Mouse (Mus musculus): ENCODE measurements around the gene AI837181.

The AI837181 gene

DNA sequence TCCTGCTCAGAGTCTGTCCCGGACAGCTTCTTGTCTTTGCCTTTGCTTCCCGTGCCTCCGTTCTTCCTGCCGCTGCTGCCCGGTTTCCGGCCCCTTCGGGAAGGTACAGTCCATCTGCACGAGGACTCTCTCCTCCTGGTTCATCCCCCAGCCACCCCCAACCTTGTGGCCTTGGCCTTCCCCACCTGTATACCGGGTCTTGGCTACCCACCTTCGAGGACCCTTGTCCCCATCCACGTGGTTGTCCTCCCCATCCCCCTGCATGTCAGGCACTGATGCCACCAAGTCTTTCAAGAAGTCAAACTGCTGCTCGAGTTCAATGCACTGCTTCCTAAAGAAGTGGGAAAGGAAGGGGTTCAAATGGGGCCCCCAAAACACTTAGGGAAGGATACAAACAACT lies 1.4 kb upstream of the AI837181 start:
- DNase-seq (ENCODE audit: low read depth, low spot score), result no peak
- H3K36me3 ChIP-seq (ENCODE audit: control insufficient read depth, insufficient read depth, low read length, poor library complexity, severe bottlenecking), result peaks cover 3% of the 10 kb centered on the region
- H3K27me3 ChIP-seq (ENCODE audit: control insufficient read depth, insufficient read depth, low read length, poor library complexity, severe bottlenecking), result no peaks in the 10 kb centered on the region

DNA sequence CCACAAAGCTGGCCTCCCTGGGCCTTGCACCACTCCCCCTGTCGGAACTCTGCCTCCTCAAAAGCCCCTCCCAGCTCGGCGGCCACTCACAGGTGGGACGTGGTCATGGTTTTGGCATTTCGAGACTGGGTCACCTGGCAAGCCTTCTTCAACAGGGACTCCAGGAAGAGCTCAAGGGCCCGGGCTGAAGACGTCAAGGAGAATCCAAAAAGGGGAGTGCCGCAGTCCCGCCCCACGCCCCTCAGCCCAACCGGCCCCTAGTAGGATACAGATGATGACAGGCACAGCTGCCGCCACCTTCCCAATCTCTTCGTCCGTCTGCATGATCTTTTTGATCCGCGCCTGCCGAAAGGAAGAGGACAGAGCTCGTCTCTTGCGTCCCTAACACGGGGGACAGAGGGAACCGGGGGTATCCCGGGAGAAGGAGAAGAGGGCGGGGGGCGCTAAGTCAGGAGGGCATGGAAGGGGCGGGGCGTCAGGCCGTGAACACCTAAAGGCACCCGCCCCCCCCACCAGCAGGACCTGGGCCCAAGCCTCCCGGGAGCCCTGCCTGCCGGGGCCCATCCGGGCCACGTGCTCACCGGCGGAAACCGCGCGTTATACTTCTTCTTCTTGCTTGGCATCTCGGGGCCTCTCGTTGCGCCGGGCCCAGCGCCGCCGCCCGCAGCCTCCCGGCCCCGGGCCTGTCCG lies 707 bp upstream of the AI837181 start:
- no peak for DNase-seq (ENCODE audit: low read depth, low spot score)
- Histone ChIP-seq H3K27me3 (ENCODE audit: control insufficient read depth, insufficient read depth, low read length, poor library complexity, severe bottlenecking) (no peaks in the 10 kb centered on the region), H3K36me3 (ENCODE audit: control insufficient read depth, insufficient read depth, low read length, poor library complexity, severe bottlenecking) (peaks cover 3% of the 10 kb centered on the region)

DNA sequence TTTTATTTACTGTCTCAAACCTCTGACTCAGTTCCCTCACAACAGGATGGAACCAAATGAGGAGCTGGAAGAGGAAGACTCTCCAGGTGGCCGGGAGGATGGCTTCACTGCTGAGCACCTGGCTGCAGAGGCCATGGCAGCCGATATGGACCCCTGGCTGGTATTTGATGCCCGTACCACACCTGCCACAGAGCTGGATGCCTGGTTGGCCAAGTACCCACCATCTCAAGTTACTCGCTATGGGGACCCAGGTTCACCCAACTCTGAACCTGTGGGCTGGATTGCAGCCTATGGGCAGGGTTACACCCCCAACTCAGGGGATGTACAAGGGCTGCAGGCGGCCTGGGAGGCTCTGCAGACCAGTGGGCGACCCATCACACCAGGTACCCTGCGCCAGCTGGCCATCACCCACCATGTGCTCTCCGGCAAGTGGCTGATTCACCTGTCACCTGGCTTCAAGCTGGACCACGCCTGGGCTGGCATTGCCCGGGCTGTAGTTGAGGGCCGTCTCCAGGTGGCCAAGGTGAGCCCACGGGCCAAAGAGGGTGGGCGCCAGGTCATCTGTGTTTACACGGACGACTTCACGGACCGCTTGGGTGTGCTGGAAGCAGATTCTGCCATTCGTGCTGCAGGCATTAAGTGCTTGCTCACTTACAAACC lies 1.1 kb downstream of the AI837181 start:
- Histone ChIP-seq H3K36me3 (ENCODE audit: control insufficient read depth, insufficient read depth, low read length, poor library complexity, severe bottlenecking) (peaks cover 3% of the 10 kb centered on the region), H3K27me3 (ENCODE audit: control insufficient read depth, insufficient read depth, low read length, poor library complexity, severe bottlenecking) (no peaks in the 10 kb centered on the region)
- DNase-seq (ENCODE audit: low read depth, low spot score), result no peak

DNA sequence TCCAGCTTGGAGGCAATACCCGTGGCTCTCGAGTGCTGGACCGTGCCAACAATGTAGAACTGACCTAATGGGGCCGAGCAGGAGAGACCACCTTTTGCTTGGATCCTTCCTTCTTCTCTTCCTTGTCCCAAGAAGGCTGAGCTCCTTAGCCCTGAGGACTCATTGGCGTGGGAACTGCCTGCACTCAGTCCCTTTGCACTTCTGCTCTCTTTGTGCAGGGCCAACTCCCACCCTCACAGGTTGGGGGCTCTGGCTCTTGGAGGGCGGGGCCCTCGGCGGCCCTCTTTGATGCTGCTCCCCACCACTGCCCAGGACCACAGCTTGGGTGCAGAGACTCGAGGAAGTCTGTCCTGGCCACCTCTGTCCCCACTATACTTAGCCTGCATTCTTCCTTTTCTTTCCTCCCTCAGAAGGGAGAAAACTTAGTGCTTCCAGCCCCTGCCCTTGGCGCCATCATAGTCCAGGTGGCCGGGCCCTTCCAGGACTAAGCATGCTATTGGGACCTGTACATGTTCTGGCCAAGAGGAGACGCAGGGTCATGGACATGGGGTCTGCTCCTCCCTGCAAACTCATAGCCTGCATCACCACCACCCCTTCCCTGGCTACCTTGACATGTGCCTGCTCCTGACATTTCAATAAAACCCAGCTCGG lies 1.8 kb downstream of the AI837181 start:
- H3K36me3 ChIP-seq (ENCODE audit: control insufficient read depth, insufficient read depth, low read length, poor library complexity, severe bottlenecking), result peaks cover 3% of the 10 kb centered on the region
- DNase-seq (ENCODE audit: low read depth, low spot score), result no peak
- no peaks in the 10 kb centered on the region for H3K27me3 ChIP-seq (ENCODE audit: control insufficient read depth, insufficient read depth, low read length, poor library complexity, severe bottlenecking)

DNA sequence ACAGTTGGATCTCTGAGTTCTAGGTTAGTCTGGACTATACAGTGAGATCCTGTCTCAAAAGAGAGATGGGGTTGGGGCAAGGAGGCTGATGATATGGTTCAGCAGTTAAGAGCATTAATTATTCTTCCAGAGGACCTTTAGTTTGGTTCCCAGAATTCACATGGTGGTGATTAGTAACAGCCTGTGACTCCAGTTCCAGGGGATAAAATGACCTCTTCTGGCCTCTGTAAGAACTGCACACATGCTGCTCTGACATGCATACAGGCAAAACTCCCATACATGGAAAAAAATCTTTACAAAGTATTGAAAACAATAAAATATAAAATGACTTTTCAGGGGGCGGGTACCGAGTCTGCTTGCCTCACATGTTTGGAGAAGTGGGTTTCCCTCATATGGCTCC lies 3.1 kb downstream of the AI837181 start:
- Histone ChIP-seq H3K27me3 (ENCODE audit: control insufficient read depth, insufficient read depth, low read length, poor library complexity, severe bottlenecking) (no peaks in the 10 kb centered on the region), H3K36me3 (ENCODE audit: control insufficient read depth, insufficient read depth, low read length, poor library complexity, severe bottlenecking) (no peaks in the 10 kb centered on the region; the same call in 1 of the 2 replicates)
- DNase-seq (ENCODE audit: low read depth, low spot score), result peak; percentile 68

DNA sequence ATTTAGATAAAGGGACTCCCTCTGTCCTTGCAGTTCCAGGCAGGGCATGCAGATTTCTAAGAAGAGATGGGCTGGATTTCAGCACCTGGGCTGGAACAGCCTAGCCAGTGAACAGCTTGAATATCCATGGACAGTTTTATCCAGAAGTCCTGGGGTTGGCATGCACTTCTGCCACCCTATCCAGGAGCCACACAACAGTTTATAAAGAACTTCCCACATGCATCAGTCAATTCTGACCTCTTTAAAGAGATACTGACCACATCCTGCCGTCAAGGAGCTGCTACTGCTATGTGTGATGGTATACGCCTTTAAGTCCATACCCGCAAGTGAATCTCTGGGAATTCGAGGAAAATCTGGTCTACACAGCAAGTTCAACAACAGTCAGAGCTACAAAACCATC lies 4.3 kb downstream of the AI837181 start:
- no peaks in the 10 kb centered on the region; the same call in 1 of the 2 replicates for H3K36me3 ChIP-seq (ENCODE audit: control insufficient read depth, insufficient read depth, low read length, poor library complexity, severe bottlenecking)
- no peaks in the 10 kb centered on the region for H3K27me3 ChIP-seq (ENCODE audit: control insufficient read depth, insufficient read depth, low read length, poor library complexity, severe bottlenecking)
- DNase-seq (ENCODE audit: low read depth, low spot score), result no peak

DNA sequence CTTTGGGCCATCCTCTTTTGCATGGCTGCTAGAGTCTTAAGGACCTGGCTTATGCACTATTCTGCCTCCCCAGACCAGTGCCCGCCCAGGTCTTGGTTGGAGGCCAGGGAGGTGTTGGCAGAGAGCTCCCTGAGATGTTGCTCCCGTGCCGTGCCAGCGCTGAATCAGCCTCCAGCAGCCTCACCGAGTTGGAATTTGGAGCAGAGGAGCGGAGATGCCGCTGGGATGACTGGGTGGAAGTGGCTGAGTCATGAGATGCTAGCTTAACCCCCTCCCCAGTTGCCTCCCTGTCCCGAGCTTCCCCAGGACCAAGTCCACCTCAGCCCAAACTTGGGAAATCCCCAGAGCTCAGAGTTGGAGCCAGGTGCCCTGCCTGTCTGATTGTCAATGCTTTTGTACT lies 4.9 kb downstream of the AI837181 start:
- DNase-seq (ENCODE audit: low read depth, low spot score), result no peak
- Histone ChIP-seq H3K27me3 (ENCODE audit: control insufficient read depth, insufficient read depth, low read length, poor library complexity, severe bottlenecking) (no peaks in the 10 kb centered on the region), H3K36me3 (ENCODE audit: control insufficient read depth, insufficient read depth, low read length, poor library complexity, severe bottlenecking) (no peaks in the 10 kb centered on the region; the same call in 1 of the 2 replicates)

DNA sequence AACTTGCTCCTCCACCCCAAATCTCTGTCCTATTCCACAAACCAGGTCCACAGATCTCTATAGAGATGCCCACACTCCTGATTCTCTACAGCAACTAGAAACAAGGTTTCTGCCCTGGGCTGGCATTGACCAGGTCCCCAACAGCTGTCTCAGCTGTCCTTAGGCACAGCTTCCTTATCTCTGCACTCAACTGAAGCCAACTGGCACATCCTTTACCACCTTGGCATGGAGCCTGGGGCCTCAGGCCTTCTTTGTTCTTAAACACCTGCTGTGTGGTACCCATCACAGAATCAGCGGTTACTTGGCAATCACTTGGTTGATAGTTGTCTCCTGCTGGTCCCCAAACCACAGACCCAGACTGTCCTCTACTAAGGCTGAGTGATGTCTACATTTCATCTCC lies 5.5 kb downstream of the AI837181 start:
- DNase-seq (ENCODE audit: low read depth, low spot score), result no peak
- H3K36me3 ChIP-seq (ENCODE audit: control insufficient read depth, insufficient read depth, low read length, poor library complexity, severe bottlenecking), result no peaks in the 10 kb centered on the region; the same call in 1 of the 2 replicates
- no peaks in the 10 kb centered on the region for H3K27me3 ChIP-seq (ENCODE audit: control insufficient read depth, insufficient read depth, low read length, poor library complexity, severe bottlenecking)

DNA sequence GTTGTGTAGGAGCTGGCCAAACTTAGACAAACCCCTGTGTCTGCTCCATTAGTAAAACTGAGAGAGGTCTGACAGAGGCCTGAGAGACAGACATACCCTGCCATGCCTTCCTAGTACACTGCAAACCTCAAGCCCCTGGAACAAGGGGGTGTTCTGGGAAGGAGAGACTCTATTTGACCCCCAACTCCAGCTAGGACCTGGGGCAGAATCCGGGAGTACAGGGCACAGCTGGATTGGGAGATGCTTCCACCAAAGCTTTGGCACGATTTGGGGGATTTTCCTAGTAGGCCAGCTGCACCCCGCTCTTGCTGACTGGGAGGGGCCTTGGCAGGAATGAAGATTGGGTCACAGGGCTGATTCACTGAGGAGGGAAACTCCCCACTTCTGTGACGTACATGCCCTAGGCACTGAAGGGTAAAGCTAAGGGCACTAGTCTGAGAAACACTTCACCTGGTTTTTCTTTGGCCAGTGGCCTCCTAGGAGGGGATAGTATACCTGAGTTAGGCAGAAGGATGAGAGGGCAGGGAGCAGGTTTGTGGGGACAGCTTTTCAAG lies 7.0 kb downstream of the AI837181 start:
- H3K36me3 ChIP-seq (ENCODE audit: control insufficient read depth, insufficient read depth, low read length, poor library complexity, severe bottlenecking), result no peaks in the 10 kb centered on the region; the same call in 1 of the 2 replicates
- DNase-seq (ENCODE audit: low read depth, low spot score), result peak; percentile 43
- H3K27me3 ChIP-seq (ENCODE audit: control insufficient read depth, insufficient read depth, low read length, poor library complexity, severe bottlenecking), result no peaks in the 10 kb centered on the region

DNA sequence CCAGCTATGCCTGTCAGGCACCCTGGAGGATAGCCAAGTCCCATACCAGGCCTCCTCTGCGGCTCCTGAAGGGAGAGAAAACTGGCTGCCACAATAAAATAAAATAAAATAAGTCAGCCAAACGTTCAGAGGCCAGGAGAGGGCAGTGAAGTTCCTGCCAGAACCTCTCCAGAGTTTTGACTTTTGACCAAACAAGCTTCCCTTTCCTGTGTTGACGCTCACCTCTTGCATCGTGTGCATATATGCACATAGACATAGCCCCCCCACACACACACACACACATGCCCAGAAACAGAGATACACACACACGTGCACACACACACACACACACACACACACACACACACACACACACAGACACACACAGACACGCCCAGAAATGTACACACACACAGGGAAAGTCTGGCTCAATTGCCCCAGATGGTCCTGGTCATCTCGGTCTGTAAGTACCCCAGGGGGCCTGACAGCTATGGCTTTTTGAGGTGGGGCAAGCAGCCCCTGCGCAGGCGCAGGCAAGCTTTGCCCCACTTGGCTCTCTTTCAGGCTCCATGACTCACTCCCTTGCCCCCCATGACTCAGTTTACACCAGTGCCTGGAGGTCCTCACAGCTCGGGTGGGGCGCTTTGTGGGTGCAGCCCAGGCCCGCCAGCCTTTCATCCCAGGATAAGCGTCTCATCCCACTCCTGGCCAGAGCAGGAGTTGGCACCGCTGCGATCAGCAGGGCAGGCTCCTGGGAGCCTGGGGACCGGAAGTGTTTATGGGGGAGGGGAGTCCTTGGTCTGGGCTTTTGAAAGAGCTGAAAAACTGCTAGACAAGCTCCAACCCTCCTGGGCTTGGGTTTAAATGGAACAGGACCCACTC lies 8.3 kb downstream of the AI837181 start:
- H3K36me3 ChIP-seq (ENCODE audit: control insufficient read depth, insufficient read depth, low read length, poor library complexity, severe bottlenecking), result no peaks in the 10 kb centered on the region
- peak; percentile 72 for DNase-seq (ENCODE audit: low read depth, low spot score)
- H3K27me3 ChIP-seq (ENCODE audit: control insufficient read depth, insufficient read depth, low read length, poor library complexity, severe bottlenecking), result no peaks in the 10 kb centered on the region

DNA sequence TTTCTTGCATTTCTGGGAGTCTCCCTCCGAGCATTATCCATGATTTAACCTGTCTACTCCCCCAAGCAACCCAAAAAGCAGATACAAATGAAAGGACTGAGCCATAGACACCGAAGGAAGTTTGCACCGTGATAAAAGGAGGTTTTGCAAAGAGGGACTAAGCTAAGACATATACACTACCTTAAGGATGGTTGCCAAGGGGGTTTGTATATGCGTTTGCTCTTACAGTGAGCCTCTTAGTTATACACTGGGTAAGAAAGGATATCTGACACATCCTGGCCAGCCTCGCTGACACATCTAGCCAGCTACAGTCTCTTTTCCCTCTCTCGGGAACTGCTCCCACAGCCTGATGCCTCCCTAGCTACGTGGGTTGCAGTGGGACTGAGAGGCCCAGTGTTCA lies 9.0 kb downstream of the AI837181 start:
- DNase-seq (ENCODE audit: low read depth, low spot score), result no peak
- H3K36me3 ChIP-seq (ENCODE audit: control insufficient read depth, insufficient read depth, low read length, poor library complexity, severe bottlenecking), result no peaks in the 10 kb centered on the region
- no peaks in the 10 kb centered on the region for H3K27me3 ChIP-seq (ENCODE audit: control insufficient read depth, insufficient read depth, low read length, poor library complexity, severe bottlenecking)

DNA sequence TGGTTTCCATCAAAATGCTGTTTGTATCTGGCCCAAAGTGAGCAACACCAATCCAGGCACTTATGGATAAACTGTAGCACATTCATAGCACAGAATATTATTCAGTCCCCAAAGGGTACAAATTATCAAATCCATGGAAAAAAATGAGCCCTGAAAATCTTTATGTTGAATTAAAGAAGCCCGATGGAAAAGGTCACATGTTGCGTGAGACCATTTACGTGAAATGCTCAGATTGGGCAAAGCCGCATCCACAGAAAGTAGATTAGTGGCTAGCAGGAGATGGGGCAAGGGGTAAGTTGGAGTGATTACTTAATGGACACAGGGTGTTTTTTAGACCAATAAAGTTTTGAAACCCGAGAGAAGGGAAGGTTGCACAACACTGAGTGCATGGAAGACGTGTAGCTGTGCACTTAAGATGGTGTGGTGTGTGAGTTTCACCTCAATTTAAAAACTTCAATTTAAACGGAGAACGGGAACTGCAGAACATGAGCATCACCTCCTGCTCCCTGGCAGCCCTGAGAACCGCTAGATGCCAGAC lies 19.5 kb downstream of the AI837181 start:
- Histone ChIP-seq H3K27me3 (ENCODE audit: control insufficient read depth, insufficient read depth, low read length, poor library complexity, severe bottlenecking) (no peaks in the 10 kb centered on the region), H3K36me3 (ENCODE audit: control insufficient read depth, insufficient read depth, low read length, poor library complexity, severe bottlenecking) (no peaks in the 10 kb centered on the region)
- no peak for DNase-seq (ENCODE audit: low read depth, low spot score)

DNA sequence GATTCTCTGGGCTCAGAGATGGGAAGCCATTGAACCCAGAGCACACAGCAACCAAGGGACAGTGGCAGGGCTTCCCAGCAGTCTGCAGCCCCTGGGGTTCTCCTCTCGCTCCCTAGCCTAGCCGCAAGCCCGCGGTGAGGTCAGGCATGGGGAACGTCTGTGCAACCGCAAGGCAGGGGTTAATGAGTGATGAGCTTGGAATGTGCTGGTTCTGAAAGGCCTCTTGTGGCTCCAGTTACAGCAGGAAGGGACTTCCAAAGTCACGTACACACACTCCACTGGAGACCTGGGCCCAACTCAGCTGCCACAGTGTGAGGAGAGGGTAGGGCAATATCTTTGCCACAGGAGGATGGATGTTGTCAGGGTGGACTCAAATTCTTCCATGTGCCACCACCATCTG lies 20.0 kb downstream of the AI837181 start:
- Histone ChIP-seq H3K27me3 (ENCODE audit: control insufficient read depth, insufficient read depth, low read length, poor library complexity, severe bottlenecking) (no peaks in the 10 kb centered on the region), H3K36me3 (ENCODE audit: control insufficient read depth, insufficient read depth, low read length, poor library complexity, severe bottlenecking) (no peaks in the 10 kb centered on the region)
- no peak for DNase-seq (ENCODE audit: low read depth, low spot score)

DNA sequence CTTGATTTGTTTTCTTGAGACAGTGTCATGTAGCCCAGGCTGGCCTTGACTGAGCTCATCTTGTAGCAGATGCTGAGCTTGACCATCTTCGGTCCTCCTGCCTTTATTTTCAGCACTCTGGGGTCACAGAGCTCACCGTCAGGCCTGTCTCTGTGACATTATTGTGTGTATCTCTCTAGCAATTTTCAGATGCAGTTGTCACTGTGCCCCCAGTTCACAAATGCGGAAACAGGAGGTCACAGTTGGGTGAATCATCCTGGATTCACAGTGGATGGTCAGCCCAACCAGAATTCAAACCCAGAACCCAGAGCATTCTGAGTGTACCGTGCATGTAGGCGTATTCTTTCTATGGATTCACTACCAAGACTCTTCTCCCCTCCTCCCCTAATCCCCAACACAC lies 20.8 kb downstream of the AI837181 start:
- no peaks in the 10 kb centered on the region for H3K36me3 ChIP-seq (ENCODE audit: control insufficient read depth, insufficient read depth, low read length, poor library complexity, severe bottlenecking)
- DNase-seq (ENCODE audit: low read depth, low spot score), result no peak
- H3K27me3 ChIP-seq (ENCODE audit: control insufficient read depth, insufficient read depth, low read length, poor library complexity, severe bottlenecking), result no peaks in the 10 kb centered on the region

All from splenic B cell, adult 2 months (primary cell).